Mouse (Mus musculus): Measurements from ENCODE around the gene Arhgap10. TPM values are rescaled to one million over a fixed set of nuclear protein-coding genes. Genes with fewer than 3 reads are reported as not detected.

Gene Arhgap10
- total RNA-seq, 2 experiments from 2014 or later: 40.4 to 44.0 TPM

DNA sequence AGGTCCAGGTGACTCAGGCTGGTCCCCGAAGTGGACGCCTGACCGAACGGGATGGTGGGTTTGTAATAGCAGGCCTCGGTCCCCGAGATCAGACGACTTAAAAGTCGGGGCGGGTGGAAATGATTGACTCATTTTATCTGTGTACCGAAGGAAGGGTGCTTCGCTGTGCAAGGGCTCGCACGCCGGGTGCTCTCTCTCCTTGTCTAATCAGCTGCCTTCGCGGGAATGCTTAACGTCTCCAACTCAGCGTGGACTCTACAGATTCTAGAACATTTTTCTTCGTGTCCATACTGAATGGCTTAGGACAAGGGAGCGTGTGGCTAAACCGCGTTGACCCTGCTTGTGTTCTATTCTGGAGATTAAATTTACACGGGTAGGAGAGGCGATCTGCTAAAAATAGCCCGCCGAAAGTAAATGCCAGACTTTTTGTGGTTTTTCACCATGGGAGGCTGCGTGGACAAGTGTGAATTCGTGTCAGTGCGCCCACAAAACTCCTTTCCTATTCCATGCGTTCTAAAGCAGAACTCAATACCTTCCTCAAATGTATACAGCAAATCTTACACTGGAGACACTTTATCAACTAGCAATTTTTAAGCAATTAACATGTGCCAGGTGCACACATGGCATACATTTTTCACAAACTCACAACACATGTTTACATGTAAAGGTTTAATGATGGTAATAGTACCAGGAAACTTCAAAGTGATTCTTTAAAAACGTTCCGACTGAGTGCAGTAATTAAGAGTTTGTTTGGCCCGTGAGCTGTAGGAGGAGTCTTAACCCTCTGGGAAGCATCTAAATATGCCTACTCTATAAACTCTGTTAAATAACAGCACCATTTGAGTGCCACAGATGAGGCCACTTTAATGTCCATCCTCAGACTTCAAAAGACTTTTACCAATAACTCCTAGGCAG is 705 bp upstream of the Arhgap10 start:
- DNase-seq (ENCODE audit: low spot score in 2 of 2): peak; percentile 30 to 58

- no peak for DNase-seq (ENCODE audit: low spot score in 2 of 2)
These were observed 908 bp downstream of the Arhgap10 start for GRCm38 (mm10) chr8:77516845-77517244.

GRCm38 (mm10) chr8:77515786-77516185 is 2.0 kb downstream of the Arhgap10 start:
- no peak for DNase-seq (ENCODE audit: low spot score in 2 of 2)

GRCm38 (mm10) chr8:77515201-77515600 is 2.6 kb downstream of the Arhgap10 start:
- DNase-seq (ENCODE audit: low spot score in 2 of 2): no peak

- DNase-seq (ENCODE audit: low spot score in 2 of 2): no peak
These were observed 5.8 kb downstream of the Arhgap10 start for GRCm38 (mm10) chr8:77511750-77512493.

GRCm38 (mm10) chr8:77510426-77510825 is 7.3 kb downstream of the Arhgap10 start:
- no peak for DNase-seq (ENCODE audit: low spot score in 2 of 2)

- no peak for DNase-seq (ENCODE audit: low spot score in 2 of 2)
These were observed 8.7 kb downstream of the Arhgap10 start for GRCm38 (mm10) chr8:77509044-77509443.

- DNase-seq (ENCODE audit: low spot score in 2 of 2): no peak
These were observed 10.2 kb downstream of the Arhgap10 start for GRCm38 (mm10) chr8:77507510-77508035.

- no peak for DNase-seq (ENCODE audit: low spot score in 2 of 2)
These were observed 11.2 kb downstream of the Arhgap10 start for GRCm38 (mm10) chr8:77506539-77506938.

DNA sequence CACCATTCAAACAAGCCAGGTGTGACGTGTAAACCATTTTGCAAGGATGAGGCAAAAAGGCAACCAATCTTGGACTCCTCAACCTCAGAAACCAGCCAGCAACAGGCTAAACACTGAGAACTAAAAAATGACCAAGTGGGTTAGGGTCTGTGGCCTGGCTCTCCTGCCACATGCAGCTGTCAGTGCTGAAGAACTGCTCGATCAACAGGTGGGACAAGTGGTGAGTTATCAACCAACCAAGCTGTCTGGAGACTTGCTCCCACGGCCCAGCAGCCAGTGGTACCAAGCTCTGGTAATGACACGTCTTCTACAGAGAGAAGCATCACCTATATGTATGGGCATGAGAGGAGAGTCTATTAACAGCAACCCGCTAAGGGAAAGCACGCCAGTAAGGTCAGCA is 15.2 kb downstream of the Arhgap10 start:
- DNase-seq (ENCODE audit: low spot score in 2 of 2): no peak

DNA sequence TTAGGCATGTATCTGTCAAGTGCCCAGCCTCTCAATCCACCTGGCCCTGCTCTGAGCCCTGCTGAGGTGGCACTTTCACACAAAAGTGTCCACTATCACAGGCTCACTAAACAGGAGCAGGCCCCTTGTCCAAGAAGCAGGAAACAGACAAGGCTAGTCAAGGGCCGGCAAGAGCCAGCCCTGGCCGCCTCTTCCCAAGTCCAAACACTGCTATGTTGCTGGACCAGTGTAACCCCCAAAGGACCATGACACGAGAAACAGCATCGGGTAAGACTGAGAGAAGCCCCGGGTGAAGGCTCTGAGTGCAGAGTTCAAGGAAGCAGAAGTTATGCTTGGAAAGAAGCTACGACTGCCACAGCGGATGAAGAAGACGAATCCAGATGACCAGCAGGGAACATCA is 16.6 kb downstream of the Arhgap10 start:
- DNase-seq (ENCODE audit: low spot score in 2 of 2): no peak

GRCm38 (mm10) chr8:77500264-77500663 is 17.5 kb downstream of the Arhgap10 start:
- DNase-seq (ENCODE audit: low spot score in 2 of 2): no peak

DNA sequence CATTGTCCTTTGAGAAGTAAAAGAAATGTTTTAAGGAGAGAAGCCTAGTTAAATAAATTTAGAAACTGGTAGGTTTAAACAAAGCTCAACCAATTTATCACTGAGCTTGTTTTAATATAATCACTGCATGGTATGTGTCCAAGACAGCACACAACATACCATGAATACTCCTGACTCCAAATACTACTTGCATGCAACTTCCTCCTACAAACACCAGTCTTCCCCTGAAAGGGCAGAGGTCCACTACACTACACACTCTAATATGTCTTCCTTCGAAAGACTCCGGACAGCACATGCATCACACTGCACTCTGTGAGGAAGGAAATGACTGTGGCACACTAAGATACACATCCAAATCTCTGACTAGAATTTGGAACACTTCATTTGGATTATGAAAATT is 20.3 kb downstream of the Arhgap10 start:
- no peak for DNase-seq (ENCODE audit: low spot score in 2 of 2)

DNA sequence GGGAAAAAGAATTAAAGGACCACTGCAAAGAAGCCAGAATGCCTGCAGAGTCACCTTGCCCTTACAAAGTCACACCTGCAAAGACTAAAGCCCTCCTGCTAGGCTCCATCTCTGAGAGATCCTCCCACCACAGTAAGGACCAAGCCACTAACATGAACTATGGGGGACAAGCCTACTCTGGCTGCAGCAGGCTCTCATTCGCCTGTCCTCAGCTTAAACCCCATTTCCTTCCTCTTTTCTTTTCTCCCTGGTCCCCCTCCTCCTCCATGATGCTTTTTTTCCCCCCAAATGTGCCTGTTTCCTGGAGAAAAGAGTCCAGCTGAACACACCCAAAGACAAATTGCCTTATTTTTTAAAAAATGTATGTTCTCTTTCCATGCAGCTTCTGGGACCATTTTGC is 21.5 kb downstream of the Arhgap10 start:
- DNase-seq (ENCODE audit: low spot score in 2 of 2): no peak

DNA sequence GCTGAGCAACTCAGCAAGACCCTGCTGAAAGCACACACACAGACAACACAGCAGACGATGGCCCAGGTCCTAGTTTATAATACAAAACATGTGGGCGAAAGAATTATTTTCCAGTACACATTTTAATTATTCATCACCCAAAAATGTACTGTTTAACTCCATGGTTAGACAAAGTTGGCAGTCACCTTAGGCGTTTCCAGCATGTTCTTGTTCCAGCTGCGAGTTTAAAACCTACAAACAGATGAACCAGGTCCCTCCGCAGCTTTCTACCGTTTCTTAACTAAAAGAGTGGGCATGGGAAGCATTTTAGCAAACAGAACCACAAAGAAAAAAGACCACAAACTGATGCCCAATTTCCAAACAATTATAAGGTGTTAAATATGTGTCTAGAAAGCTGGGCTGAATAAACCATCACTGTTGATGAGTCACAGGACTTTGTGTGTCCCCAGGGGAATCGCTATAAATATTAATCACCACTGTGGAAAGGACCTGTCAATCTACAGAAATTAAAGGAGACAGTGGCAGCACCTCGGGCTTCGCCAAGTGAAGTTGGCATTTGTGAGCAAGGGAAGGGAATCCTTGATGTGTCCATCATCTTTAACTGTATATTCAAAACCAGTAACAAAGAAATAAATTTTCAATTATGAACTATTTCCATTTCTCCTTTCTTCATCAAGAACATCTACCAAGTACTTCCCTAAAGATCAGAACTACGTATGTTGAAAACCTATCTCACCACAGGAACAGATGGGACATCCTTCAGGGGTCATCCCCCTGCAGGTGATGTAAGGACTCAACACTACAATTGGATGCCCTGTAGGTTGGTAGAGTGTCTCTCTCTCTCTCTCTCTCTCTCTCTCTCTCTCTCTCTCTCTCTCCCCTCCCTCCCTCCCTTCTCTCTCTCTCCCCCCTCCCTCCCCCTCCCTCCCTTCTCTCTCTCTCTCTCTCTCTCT is 23.1 kb downstream of the Arhgap10 start:
- DNase-seq (ENCODE audit: low spot score in 2 of 2): no peak

- DNase-seq (ENCODE audit: low spot score in 2 of 2): peak in 1 of 2 experiments; percentile 36
These were observed 25.2 kb downstream of the Arhgap10 start for GRCm38 (mm10) chr8:77492356-77493058.

DNA sequence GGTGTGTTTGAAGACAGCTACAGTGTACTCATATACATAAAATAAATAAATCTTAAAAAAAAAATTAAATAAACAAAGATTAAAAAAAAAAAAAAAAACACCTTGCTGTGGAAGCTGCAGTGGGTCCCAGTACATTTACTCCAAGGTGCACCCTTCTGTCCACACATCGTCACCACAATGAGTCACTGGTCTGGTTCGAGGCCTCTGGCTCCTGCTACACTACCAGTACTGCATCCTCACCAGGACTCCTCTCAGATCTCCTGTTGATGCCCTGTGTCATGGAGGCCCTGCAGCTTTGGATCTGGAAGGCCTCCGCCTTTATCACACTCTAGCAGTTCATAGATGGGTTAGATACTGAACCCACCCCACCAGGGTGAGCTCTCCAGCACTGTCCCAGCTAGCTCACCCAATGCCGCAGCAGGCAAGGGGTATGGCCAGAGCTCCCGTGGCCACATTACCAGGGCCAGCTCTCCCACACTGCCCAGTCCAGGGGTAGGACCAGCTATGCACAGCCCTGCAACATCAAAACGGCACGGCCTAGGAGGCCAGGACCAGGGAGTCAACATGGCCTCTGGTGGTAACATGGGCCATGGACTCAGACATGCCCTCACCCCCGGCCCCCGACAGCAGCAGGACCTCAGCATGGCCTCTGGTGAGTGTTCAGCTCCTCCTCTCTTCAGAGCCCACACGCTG is 26.4 kb downstream of the Arhgap10 start:
- no peak for DNase-seq (ENCODE audit: low spot score in 2 of 2)

- DNase-seq (ENCODE audit: low spot score in 2 of 2): peak; percentile 24 to 48
These were observed 27.5 kb downstream of the Arhgap10 start for GRCm38 (mm10) chr8:77490095-77490781.

DNA sequence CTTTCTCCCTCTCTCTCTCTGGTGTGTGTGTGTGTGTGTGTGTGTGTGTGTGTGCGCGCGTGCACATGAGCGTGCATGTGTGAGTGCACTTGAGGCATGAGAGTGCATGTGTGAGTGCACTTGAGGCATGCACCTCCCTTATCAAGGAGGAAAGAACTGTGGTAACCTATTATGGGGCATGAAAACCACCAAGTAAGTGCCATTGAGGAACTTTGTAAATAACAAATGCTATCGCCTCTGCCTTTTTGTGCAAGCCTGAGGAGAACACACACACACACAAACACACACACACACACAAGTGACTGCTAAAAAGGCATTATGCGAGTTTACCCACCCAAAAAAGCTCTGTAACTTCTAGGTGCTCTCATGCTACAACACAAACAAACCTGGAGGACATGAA is 28.5 kb downstream of the Arhgap10 start:
- DNase-seq (ENCODE audit: low spot score in 2 of 2): no peak

Data from left cerebral cortex, adult 18-20 months (tissue).